Mouse (Mus musculus) liver, postnatal 0 days (tissue): ENCODE measurements around the gene Nip7.

Source experiments
- CTCF ChIP-seq: sonication (generic); IDR thresholded peaks from 2 replicates; pipeline ENCODE4 v1.5.1; 2016; ENCODE audit warnings: antibody characterized with exemption, low read depth
- EP300 ChIP-seq: IDR thresholded peaks from 2 replicates; pipeline ENCODE4 v1.6.1; 2016; ENCODE audit warnings: antibody characterized with exemption, low read depth, mild to moderate bottlenecking

DNA sequence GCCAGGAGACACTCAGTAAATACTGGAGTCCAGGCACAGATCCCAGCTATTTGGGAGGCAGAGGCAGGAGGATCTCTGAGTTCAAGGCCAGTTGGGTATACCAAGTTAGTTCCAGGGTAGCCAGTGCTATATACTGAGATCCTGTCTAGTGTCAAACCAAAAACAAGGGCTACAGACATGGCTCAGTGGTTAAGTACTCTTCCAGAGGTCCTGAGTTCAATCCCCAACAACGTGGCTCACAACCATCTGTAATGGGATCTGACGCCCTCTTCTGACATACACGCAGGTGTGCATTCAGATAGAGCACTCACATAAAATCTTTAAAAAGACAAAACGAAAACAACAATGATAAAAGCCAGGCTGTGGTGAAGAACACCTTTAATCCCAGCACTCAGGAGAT lies 7.2 kb upstream of the Nip7 start:
- TF ChIP-seq CTCF (no peak), EP300 (no peak)
